Mouse (Mus musculus): ENCODE results near the gene Lor. TPM values are rescaled to one million over a fixed set of nuclear protein-coding genes. Genes with fewer than 3 reads are reported as not detected.

Gene Lor
- total RNA-seq (2023; ENCODE audit: inconsistent age) = not detected in 4 replicates

GRCm38 (mm10) chr3:92083042-92083441, at the start of gene Lor:
Gene Lor (minus strand): TSS chr3:92083142.

DNA sequence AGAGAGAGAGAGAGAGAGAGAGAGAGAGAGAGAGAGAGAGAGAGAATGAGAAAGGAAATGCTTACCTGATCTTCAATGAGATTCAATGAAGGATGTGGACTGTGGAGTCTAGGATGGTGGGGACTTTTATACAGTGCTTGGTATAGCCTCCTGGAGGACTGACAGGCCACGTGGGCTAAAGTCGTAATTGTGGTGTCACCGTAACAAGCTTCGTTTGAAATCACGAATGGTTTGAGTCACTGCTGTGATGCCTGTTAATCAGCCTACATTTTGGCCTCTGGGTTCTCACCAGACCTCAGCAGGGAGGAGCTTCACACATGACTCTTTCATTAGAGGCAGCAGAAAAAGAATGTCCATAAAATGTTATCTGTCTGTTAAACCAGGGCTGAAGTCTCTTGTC, 40.9 kb upstream of the Lor start, which contains the start of gene Prr9:
Gene Prr9 (minus strand): TSS at position 101 of the 400 bp plus-strand sequence.

Other genes with a start within 250 kb of the Lor start
- not detected in 4 replicates for gene Pglyrp3, start 68.6 kb downstream of the Lor start, total RNA-seq (2023; ENCODE audit: inconsistent age)
- not detected in 4 replicates for gene Prr9, start 40.8 kb upstream of the Lor start, total RNA-seq (2023; ENCODE audit: inconsistent age)
- not detected in 4 replicates for gene Lelp1, start 59.6 kb upstream of the Lor start, total RNA-seq (2023; ENCODE audit: inconsistent age)
- gene Sprr2a1, start 132.7 kb upstream of the Lor start, total RNA-seq (2023; ENCODE audit: inconsistent age) = not detected in 4 replicates
- gene Sprr2a2, start 132.8 kb upstream of the Lor start, total RNA-seq (2023; ENCODE audit: inconsistent age) = not detected in 4 replicates
- gene Sprr2a3, start 202.3 kb upstream of the Lor start, total RNA-seq (2023; ENCODE audit: inconsistent age) = not detected in 4 replicates
- gene Sprr2b, start 233.5 kb upstream of the Lor start, total RNA-seq (2023; ENCODE audit: inconsistent age) = not detected in 4 replicates